Comparison of ENCODE assay signal across 12 mouse cellular contexts in genomic region chr1:154074270-154074669, GRCm38 (mm10).
"Had no signal": no experiment of that assay in that cellular context is flagged by ENCODE, and none has a peak within 500 bp of the region (broad histone marks: within the 10 kb centered on the region; RNA-seq: fewer than 3 reads in every experiment).

No protein-coding gene starts in this region.

- H3K36me3 ChIP-seq: limb, embryonic 15.5 days; liver, embryonic 12.5 days; lung, embryonic 15.5 days; midbrain, embryonic 15.5 days; neural tube, embryonic 12.5 days had no signal

- H3K4me1 ChIP-seq: limb, embryonic 15.5 days; liver, embryonic 12.5 days; lung, embryonic 15.5 days; midbrain, embryonic 15.5 days; neural tube, embryonic 12.5 days had no signal

- H3K9ac ChIP-seq: limb, embryonic 15.5 days; liver, embryonic 12.5 days; lung, embryonic 15.5 days; midbrain, embryonic 15.5 days; neural tube, embryonic 12.5 days had no signal

- H3K9me3 ChIP-seq: limb, embryonic 15.5 days; liver, embryonic 12.5 days; lung, embryonic 15.5 days; megakaryocyte, embryonic 14.5 days; midbrain, embryonic 15.5 days; neural tube, embryonic 12.5 days had no signal

- H3K4me2 ChIP-seq: limb, embryonic 15.5 days; liver, embryonic 12.5 days; lung, embryonic 15.5 days; midbrain, embryonic 11.5 days; midbrain, embryonic 15.5 days; neural tube, embryonic 12.5 days had no signal

- DNase-seq: kidney, adult 11 months; kidney, postnatal 14 days; lung, postnatal 36 days; right cerebral cortex, postnatal 25 days; thymus, postnatal 36 days had no signal

- H3K27ac ChIP-seq: limb, embryonic 15.5 days; liver, embryonic 12.5 days; lung, embryonic 15.5 days; midbrain, embryonic 15.5 days; neural tube, embryonic 12.5 days had no signal

- H3K4me3 ChIP-seq: limb, embryonic 15.5 days; liver, embryonic 12.5 days; lung, embryonic 15.5 days; megakaryocyte, embryonic 14.5 days; midbrain, embryonic 15.5 days; neural tube, embryonic 12.5 days had no signal

- H3K27me3 ChIP-seq: limb, embryonic 15.5 days; lung, embryonic 15.5 days; midbrain, embryonic 15.5 days; neural tube, embryonic 12.5 days had no signal

- ATAC-seq: liver, embryonic 12.5 days; midbrain, embryonic 15.5 days had no signal
